Mouse (Mus musculus) thymus, postnatal 14 days (tissue): Measurements from ENCODE around the gene Capn1.

Source experiments
- DNase-seq: peaks from one replicate; pipeline ENCODE4 v3.0.0; 2021

Gene Capn1

DNA sequence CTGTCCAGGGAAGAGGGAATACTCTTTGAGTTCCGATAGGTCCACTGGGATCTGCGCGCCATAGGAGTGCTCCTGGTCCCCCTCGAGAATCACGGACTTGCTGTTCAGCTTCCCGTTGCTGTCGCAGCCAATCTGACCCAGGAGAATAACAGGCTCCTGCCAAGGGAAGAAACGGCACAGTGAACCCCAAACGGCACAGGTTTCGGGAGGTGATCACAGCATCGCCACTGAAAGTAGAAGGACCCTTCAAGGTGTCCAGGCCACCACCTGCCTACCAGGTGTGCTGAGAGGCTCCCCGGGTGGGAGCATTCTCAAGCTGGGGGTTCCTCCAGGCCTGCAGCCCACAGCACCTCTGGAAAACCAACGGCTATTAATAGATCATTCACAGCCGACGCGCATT lies 64.1 kb downstream of the Capn1 start:
- DNase-seq: no peak

- no peak for DNase-seq
Observed at GRCm38 (mm10) chr19:5950218-5950617, 65.5 kb downstream of the Capn1 start.

GRCm38 (mm10) chr19:5945891-5946290 lies 69.8 kb downstream of the Capn1 start:
- no peak for DNase-seq

DNA sequence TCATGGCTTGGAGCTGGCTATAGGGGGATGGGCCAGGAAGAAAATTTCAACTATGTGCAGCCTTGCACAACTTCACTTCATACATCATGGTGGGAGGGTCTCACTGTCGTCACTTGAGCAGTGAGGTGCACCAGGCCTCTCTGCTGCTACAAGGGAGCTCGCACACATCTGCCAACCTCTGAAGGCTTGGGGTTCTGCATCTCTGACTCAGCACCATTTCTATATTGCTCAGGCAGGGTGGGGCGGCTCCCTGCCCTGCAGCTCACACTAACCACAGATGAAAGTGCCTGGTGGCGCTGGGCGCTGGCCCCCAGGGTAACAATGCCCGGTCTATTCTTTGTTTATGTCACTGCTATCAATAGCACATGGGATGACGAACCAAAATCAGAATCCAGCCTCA lies 70.7 kb downstream of the Capn1 start:
- DNase-seq: no peak

DNA sequence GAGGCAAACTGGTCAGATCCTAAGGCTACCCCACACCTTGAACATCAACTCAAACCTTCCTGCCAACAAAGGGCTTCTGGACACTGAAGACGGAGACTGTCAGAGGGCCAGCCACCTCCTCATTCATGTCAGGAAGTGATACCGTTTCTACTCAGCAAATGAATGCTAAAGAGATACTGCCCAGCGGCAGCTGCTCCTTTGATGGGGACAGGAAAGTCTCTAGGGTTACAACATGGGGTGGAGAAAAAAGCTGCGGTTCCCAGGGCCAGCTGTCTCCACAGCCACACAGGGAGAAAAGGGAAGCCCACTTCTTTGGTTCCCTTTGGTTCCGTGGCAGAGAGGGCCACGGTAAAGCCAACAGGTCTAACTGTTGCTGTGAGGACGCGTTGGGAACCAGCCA lies 71.6 kb downstream of the Capn1 start:
- DNase-seq: no peak

GRCm38 (mm10) chr19:5943404-5943803 lies 72.3 kb downstream of the Capn1 start:
- no peak for DNase-seq

GRCm38 (mm10) chr19:5942581-5942980 lies 73.1 kb downstream of the Capn1 start:
- no peak for DNase-seq

GRCm38 (mm10) chr19:5940656-5941055 lies 75.0 kb downstream of the Capn1 start:
- DNase-seq: no peak

- DNase-seq: no peak
Observed at GRCm38 (mm10) chr19:5940173-5940572, 75.5 kb downstream of the Capn1 start.

DNA sequence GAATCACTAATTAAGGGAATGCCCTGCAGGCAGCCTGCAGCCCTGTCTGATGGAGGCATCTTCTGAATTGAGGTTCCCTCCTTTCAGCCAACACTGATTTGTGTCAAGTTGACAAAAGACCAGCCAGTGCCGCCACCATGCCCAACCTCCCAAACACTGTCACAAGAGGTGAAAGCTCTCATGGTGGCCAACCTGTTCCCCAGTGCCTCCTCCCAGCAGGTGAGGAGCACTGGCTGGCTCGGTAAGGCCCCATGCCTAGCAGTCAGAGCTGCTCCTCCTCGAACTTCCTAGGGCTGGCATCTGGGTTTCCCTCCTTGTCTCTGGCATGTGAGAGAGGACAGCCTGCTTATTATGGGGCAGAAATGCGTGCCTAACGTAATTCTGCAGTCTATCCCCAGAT lies 76.0 kb downstream of the Capn1 start:
- DNase-seq: no peak
